Mouse (Mus musculus) B cell, adult 2 months (primary cell): ENCODE measurements at regions not wholly inside any gene's neighbourhood (a gene's known extent, or its start where the extent isn't known, plus 50 kb on each side); places are given as distances from the start of the nearest gene placed in this dataset.

Source experiments
- DNase-seq, 2 experiments: peaks; one replicate each; pipeline ENCODE4 v3.0.0; 2022

GRCm38 (mm10) chrX:133119026-133119425, 569.8 kb downstream of the Pcdh19 start:
- no peak for DNase-seq

- DNase-seq, result no peak
These were observed 578.6 kb downstream of the Pcdh19 start for GRCm38 (mm10) chrX:133110173-133110572.

- no peak for DNase-seq
These were observed 595.8 kb downstream of the Pcdh19 start for GRCm38 (mm10) chrX:133092983-133093382.

GRCm38 (mm10) chrX:133064116-133064515, 624.7 kb downstream of the Pcdh19 start:
- DNase-seq, result peak in 1 of 2 experiments; percentile 0
